Mouse (Mus musculus) heart, adult 18-20 months (tissue): ENCODE measurements at regions not wholly inside any gene's neighbourhood (a gene's known extent, or its start where the extent isn't known, plus 50 kb on each side); places are given as distances from the start of the nearest gene placed in this dataset.
A peak's percentile ranks its signal among the peaks of the same experiment; 100 is the strongest.

Experiments
- DNase-seq, 2 experiments: peaks; one replicate each; pipeline ENCODE4 v3.0.0; 2021 to 2022; ENCODE audit warnings: mixed read lengths in 1 of 2

DNA sequence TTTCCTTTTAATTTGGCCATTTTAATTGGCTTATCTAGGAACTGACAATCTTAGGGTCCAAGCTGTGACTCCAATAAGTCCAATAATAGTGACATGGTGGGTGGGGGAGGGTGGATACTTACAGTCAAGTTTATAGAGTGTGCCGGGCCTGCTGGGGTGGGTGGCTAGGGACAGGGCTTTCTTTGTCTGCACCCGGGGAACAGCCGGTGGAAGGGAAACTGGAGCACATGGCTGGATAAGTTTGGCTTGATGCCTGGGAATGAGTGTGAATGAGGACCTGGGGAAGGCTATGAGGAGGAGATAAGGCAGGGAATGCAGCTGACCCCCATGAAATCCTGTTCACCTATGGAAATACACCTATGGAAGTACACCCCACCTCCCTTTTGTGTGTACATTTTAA lies 81.7 kb upstream of the Cers4 start:
- DNase-seq: no peak

DNA sequence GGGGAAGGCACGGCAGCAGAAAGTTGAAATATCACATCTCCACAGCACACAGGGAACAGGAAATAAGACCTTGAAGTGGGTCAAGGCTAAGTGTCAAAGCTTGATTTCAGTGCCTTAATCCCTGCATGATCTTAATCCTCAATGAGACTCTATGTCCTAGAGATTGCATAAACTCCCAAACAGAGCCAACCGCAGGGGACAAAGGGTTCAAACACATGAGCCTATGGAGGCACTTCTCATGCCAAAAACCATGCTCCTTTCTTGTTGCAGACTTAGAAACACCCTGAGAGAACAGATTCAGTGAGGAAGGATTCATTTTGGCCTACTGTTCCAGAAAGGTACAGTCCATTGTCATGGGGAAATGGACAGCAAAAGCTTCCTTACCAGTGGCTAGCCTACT lies 81.0 kb upstream of the Cers4 start:
- no peak for DNase-seq

DNA sequence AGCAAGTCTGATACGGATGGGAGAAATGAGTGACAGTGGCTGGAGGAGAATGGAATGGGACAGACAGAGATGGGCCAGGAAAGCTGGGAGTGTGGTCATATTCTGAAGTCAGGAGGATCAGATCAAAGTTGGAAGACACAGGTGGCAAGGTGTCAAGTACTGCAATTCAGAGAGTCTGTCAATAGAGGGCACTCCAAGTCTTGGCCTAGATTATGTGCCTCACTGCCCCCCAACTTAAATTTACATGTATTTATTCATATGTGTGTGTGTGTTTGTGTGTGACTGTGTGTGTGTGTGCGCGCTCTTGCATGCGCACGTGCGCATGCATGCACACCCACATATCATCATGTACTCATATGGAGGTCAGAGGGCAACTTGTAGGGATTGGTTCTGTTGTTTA lies 79.6 kb upstream of the Cers4 start:
- peak; percentile 18 to 64 for DNase-seq

DNA sequence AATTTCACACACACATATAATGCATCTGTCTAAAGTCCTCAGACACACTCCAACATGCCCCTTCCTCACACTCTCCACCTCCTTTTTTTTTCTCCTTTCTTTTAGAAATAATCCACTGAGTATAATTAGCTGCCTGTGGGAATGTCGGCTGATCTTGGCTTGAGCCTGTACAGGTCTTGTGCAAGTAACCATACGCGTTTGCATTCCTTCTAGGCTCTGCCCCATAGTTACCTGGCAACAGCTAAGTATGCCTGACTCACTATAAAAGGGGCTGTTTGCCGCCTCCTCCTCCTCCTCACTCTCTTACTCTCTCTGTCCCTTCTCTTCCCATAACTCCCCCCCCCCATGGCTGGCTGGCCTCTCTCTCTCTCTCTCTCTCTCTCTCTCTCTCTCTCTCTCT lies 79.1 kb upstream of the Cers4 start:
- DNase-seq: peak in 1 of 2 experiments; percentile 7

DNA sequence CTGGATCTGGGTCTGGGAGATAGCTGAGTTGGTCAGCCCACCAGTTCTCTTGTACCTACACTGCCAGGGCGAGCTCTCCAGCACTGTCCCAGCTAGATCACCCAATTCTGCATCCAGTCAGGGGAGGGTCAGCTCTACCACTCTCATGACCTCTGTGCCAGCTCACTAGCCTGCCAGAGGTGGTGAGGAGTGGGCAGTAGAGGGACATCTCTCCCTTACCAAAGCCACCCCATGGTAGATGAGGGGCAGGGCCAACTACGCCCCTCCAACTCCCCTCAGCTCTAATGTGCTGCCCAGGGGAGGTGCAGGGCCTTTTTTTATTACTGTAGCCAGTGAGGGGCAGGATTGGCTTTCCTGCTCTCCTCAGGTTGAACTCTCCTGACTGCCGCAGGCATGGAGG lies 75.7 kb upstream of the Cers4 start:
- DNase-seq: no peak

DNA sequence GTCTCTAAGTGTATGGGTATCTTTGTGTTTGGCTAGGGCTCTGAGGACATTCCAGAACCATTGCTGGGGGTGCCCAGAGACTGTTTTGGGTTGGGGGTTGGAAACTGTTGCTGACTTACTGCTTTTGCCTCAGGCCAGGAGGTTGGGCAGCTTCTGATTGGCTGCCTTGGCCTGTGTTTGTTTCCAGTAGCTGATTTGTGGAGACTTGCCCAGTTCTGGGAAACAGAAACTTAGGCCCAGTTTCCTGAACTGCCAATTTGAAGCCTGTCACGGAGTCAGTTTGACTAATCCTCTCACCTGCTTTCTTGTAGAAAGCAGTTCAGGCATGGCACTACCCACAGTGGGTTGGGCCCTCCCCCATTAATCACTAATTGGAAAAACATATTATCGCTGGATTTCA lies 59.7 kb upstream of the Cers4 start:
- no peak for DNase-seq

DNA sequence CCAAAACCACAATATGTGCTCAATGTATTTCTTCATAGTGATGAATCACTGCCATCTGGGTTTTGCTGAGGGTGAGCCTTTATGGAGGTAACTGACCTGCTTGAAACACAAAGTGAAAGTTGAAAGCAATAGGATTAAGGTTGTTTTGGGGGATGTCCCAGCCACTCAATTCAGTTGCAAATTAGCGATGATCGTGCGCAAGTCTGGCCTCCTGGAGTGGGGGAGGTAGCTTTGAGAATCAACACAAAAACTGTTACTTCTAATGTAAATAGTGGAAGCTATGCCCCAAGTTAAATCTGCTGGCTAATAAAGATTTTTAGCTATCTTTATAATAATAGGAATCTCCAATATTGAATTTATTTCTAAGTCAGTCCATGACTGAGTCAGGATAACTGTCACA lies 56.3 kb upstream of the Cers4 start:
- DNase-seq: no peak
